Mouse (Mus musculus): ENCODE data around the gene Klk5. TPM values are rescaled to one million over a fixed set of nuclear protein-coding genes. Genes with fewer than 3 reads are reported as not detected.

The Klk5 gene
- polyA plus RNA-seq, 1 experiment = 1.8 TPM

DNA sequence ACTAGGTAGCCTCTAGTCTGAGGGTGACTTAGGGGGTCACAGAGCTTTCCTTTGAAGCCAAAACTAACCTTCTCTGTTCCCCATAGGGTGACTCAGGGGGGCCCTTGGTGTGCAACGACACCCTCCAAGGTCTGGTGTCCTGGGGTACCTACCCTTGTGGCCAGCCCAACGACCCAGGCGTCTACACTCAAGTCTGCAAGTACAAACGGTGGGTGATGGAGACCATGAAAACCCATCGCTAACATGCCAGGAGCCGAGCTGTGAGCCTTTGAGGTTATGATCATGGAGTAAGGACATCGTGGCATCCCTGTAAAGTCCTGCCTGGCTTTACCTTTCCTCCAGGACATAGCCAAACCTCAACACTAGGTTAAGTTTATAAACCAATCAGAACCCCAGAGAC, 26.6 kb upstream of the Klk5 start:
- no peaks in the 10 kb centered on the region for H3K27me3 ChIP-seq (ENCODE audit: control insufficient read depth, insufficient read depth, low read length)
- no peak overlapping the region for H3K4me3 ChIP-seq (ENCODE audit: control insufficient read depth, insufficient read depth, low read length)
- H3K36me3 ChIP-seq (ENCODE audit: control insufficient read depth, insufficient read depth, low read length) = no peaks in the 10 kb centered on the region
- no peaks in the 10 kb centered on the region for H3K4me1 ChIP-seq (replicated peaks; ENCODE audit: control insufficient read depth, insufficient read depth, low read length)
- 90% methylated on average over 7 of the region's 7 CpGs for WGBS
- DNase-seq = no peak
- no peak overlapping the region for H3K27ac ChIP-seq (ENCODE audit: control insufficient read depth, insufficient read depth, low read length)
- no peak for TF ChIP-seq POLR2A (IDR thresholded peaks at IDR 0.05; ENCODE audit: control insufficient read depth, extremely low read depth, insufficient read depth, low read length, poor library complexity)

DNA sequence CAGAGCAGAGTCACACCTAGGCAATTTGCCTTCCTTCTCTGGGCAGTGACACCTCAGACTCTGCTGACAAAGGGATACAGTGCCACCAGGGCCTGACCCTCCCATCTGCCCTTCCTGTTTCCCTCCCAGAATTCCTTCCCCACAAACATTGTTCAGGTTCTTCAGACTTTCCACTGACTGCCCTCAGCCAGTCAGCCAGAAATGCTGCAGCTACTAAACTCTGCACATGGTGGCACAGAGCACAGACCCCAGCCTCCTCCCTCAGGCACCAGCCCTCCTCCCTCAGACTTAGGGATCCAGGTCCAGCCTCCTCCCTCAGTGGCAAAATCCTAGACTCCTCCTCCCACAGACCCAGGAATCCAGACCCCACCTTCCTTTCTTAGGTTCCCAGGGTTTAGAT, 25.0 kb upstream of the Klk5 start:
- Histone ChIP-seq H3K4me3 (ENCODE audit: control insufficient read depth, insufficient read depth, low read length) (no peak overlapping the region), H3K27me3 (ENCODE audit: control insufficient read depth, insufficient read depth, low read length) (no peaks in the 10 kb centered on the region), H3K27ac (ENCODE audit: control insufficient read depth, insufficient read depth, low read length) (no peak overlapping the region), H3K36me3 (ENCODE audit: control insufficient read depth, insufficient read depth, low read length) (no peaks in the 10 kb centered on the region), H3K4me1 (replicated peaks; ENCODE audit: control insufficient read depth, insufficient read depth, low read length) (no peaks in the 10 kb centered on the region)
- DNase-seq = no peak
- no peak for TF ChIP-seq POLR2A (IDR thresholded peaks at IDR 0.05; ENCODE audit: control insufficient read depth, extremely low read depth, insufficient read depth, low read length, poor library complexity)
- no peak for TF ChIP-seq CTCF (IDR thresholded peaks at IDR 0.05; ENCODE audit: borderline replicate concordance, control insufficient read depth, extremely low read depth, insufficient read depth, low read length, poor library complexity)

DNA sequence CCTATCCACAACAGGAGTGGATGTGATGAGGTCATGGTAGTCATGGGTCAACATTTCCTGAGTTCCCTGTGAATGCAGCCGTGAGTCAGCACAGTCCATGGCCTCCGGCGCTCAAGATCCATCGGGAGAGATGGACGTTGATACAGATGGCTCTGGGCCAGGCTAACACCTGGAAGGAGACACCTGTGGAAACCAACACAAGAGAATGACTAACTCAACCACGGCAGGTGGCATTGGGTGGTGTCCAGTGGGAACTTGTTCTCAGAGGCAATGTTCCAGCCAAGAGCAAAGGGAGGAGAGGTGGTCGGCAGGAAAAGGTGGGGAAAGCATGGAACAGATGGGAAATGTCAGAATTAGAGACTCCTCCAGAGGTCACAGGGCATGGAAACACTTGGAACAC, 20.2 kb upstream of the Klk5 start:
- TF ChIP-seq CTCF (IDR thresholded peaks at IDR 0.05; ENCODE audit: borderline replicate concordance, control insufficient read depth, extremely low read depth, insufficient read depth, low read length, poor library complexity) = no peak
- no peak for TF ChIP-seq POLR2A (IDR thresholded peaks at IDR 0.05; ENCODE audit: control insufficient read depth, extremely low read depth, insufficient read depth, low read length, poor library complexity)
- WGBS = 89% methylated on average over 7 of the region's 7 CpGs
- H3K4me1 ChIP-seq (replicated peaks; ENCODE audit: control insufficient read depth, insufficient read depth, low read length) = no peaks in the 10 kb centered on the region
- no peaks in the 10 kb centered on the region for H3K27me3 ChIP-seq (ENCODE audit: control insufficient read depth, insufficient read depth, low read length)
- no peaks in the 10 kb centered on the region for H3K36me3 ChIP-seq (ENCODE audit: control insufficient read depth, insufficient read depth, low read length)
- no peak overlapping the region for H3K27ac ChIP-seq (ENCODE audit: control insufficient read depth, insufficient read depth, low read length)
- DNase-seq = no peak
- no peak overlapping the region for H3K4me3 ChIP-seq (ENCODE audit: control insufficient read depth, insufficient read depth, low read length)

DNA sequence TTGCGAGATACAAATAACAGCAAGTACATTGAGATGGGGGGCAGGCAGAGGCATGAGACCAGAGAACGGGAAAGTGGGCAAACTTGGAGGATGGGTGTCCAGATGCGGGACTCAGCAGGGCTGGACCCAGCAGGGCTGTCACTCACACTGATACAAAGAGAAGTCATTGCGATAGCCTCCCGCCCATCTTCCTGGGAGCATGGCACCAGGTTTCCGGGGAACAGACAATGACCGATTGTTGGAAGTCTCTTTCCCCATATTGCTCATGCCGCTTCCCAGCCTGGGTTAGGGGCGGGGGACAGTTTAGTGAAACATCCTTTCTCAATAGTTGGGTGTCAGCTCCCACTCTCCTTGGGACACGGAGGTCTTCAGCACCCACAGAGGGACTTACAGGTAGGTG, 17.6 kb upstream of the Klk5 start, which contains the start of gene Klk6:
Gene Klk6, plus strand, starts transcription at position 301 of the 400 bp plus-strand sequence.
- DNase-seq = no peak
- H3K4me1 ChIP-seq (replicated peaks; ENCODE audit: control insufficient read depth, insufficient read depth, low read length) = no peaks in the 10 kb centered on the region
- TF ChIP-seq CTCF (IDR thresholded peaks at IDR 0.05; ENCODE audit: borderline replicate concordance, control insufficient read depth, extremely low read depth, insufficient read depth, low read length, poor library complexity) (no peak), POLR2A (IDR thresholded peaks at IDR 0.05; ENCODE audit: control insufficient read depth, extremely low read depth, insufficient read depth, low read length, poor library complexity) (no peak)
- H3K27ac ChIP-seq (ENCODE audit: control insufficient read depth, insufficient read depth, low read length) = no peak within 1 kb of the TSS
- no peaks in the 10 kb centered on the region for H3K36me3 ChIP-seq (ENCODE audit: control insufficient read depth, insufficient read depth, low read length)
- 90% methylated on average over 10 of the region's 10 CpGs for WGBS
- H3K27me3 ChIP-seq (ENCODE audit: control insufficient read depth, insufficient read depth, low read length) = no peaks in the 10 kb centered on the region
- no peak within 1 kb of the TSS for H3K4me3 ChIP-seq (ENCODE audit: control insufficient read depth, insufficient read depth, low read length)

DNA sequence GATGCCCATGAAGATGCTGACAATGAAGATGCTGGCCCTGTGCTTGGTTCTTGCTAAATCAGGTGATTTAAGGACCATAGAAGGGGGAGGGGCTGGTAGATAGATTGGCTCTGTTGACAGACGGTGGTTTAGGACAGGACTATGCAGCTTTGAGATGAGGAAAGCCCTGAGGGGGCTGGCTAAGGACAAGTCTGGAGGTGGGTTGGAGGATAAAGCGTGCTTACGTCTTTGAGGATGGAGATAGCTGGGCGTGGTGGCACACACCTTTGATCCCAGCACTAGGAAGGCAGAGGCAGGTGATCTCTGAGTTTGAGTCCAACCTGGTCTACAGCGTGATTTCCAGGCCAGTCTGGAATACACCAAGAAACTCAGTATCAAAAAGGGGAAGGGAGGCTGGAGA, 15.7 kb upstream of the Klk5 start:
- Histone ChIP-seq H3K4me3 (ENCODE audit: control insufficient read depth, insufficient read depth, low read length) (no peak overlapping the region), H3K27me3 (ENCODE audit: control insufficient read depth, insufficient read depth, low read length) (no peaks in the 10 kb centered on the region), H3K36me3 (ENCODE audit: control insufficient read depth, insufficient read depth, low read length) (no peaks in the 10 kb centered on the region), H3K27ac (ENCODE audit: control insufficient read depth, insufficient read depth, low read length) (no peak overlapping the region), H3K4me1 (replicated peaks; ENCODE audit: control insufficient read depth, insufficient read depth, low read length) (no peaks in the 10 kb centered on the region)
- TF ChIP-seq POLR2A (IDR thresholded peaks at IDR 0.05; ENCODE audit: control insufficient read depth, extremely low read depth, insufficient read depth, low read length, poor library complexity) = no peak
- TF ChIP-seq CTCF (IDR thresholded peaks at IDR 0.05; ENCODE audit: borderline replicate concordance, control insufficient read depth, extremely low read depth, insufficient read depth, low read length, poor library complexity) = no peak
- WGBS = 91% methylated on average over 5 of the region's 5 CpGs
- no peak for DNase-seq

DNA sequence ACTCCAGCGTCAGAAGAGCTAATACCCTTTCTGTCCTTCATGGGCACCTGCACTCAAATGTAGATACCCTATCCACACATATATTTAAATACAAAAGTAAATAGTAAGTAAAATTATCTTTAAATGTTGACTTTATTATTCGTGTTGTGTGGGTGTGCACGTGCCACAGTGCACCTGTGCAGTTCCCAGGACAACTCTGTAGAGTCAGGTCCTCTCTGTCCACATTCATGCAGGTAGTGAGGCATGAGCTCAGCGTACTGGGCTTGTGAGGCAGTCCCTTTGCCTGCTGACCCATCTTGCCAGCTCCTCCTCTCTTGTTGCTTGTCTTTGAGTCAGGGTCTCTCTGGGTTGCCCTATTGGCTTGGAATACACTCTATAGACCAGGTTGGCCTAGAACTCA, 14.1 kb upstream of the Klk5 start:
- no peak overlapping the region for H3K27ac ChIP-seq (ENCODE audit: control insufficient read depth, insufficient read depth, low read length)
- no peaks in the 10 kb centered on the region for H3K4me1 ChIP-seq (replicated peaks; ENCODE audit: control insufficient read depth, insufficient read depth, low read length)
- WGBS = 91% methylated on average over 4 of the region's 4 CpGs
- H3K4me3 ChIP-seq (ENCODE audit: control insufficient read depth, insufficient read depth, low read length) = no peak overlapping the region
- no peaks in the 10 kb centered on the region for H3K36me3 ChIP-seq (ENCODE audit: control insufficient read depth, insufficient read depth, low read length)
- no peak for DNase-seq
- no peaks in the 10 kb centered on the region for H3K27me3 ChIP-seq (ENCODE audit: control insufficient read depth, insufficient read depth, low read length)
- TF ChIP-seq POLR2A (IDR thresholded peaks at IDR 0.05; ENCODE audit: control insufficient read depth, extremely low read depth, insufficient read depth, low read length, poor library complexity) (no peak), CTCF (IDR thresholded peaks at IDR 0.05; ENCODE audit: borderline replicate concordance, control insufficient read depth, extremely low read depth, insufficient read depth, low read length, poor library complexity) (no peak)

DNA sequence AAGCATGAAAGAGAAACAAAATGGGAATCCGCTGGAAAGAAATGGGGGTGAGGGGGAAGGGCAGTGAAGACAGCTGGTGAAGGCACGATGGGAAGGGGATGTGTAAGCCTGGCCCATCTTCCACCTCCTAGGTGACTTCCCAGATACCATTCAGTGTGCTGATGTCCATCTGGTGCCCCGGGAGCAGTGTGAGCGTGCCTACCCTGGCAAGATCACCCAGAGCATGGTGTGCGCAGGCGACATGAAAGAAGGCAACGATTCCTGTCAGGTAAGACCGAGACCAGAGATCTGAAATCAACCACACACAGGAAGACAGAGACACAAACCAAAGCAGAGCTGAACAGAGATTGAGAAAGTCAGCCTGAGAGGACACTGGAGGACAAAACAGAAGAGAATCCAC, 12.8 kb upstream of the Klk5 start:
- Histone ChIP-seq H3K4me3 (ENCODE audit: control insufficient read depth, insufficient read depth, low read length) (no peak overlapping the region), H3K36me3 (ENCODE audit: control insufficient read depth, insufficient read depth, low read length) (no peaks in the 10 kb centered on the region), H3K27me3 (ENCODE audit: control insufficient read depth, insufficient read depth, low read length) (no peaks in the 10 kb centered on the region), H3K27ac (ENCODE audit: control insufficient read depth, insufficient read depth, low read length) (no peak overlapping the region), H3K4me1 (replicated peaks; ENCODE audit: control insufficient read depth, insufficient read depth, low read length) (no peaks in the 10 kb centered on the region)
- TF ChIP-seq POLR2A (IDR thresholded peaks at IDR 0.05; ENCODE audit: control insufficient read depth, extremely low read depth, insufficient read depth, low read length, poor library complexity) (no peak), CTCF (IDR thresholded peaks at IDR 0.05; ENCODE audit: borderline replicate concordance, control insufficient read depth, extremely low read depth, insufficient read depth, low read length, poor library complexity) (no peak)
- no peak for DNase-seq
- WGBS = 93% methylated on average over 8 of the region's 8 CpGs

Data from thymus, adult 2 months (tissue).